Mouse (Mus musculus): ENCODE data around the gene Creb3l1.

DNA sequence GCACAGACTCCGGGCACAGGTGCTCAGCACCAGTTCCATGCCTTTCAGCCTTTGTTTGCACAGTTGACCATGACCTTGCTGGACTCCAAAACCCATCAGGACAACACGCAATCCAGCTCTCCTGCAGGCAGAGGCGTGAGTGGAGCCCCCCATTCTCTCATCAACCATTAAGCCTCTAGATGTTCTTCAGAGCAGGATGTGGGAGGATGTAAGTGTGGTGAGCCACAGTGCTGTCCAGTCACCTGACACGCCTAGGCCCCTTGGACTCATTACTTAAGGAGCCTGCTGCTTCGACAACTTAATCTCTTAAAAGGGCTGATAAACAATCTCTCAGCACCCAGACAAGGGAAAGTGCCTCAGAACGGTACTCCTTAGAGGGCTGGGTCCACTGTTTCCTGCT, 1.7 kb upstream of the Creb3l1 start:
- TF ChIP-seq CTCF (IDR thresholded peaks at IDR 0.05; ENCODE audit: control insufficient read depth, insufficient read depth, low read length) (no peak), POLR2A (IDR thresholded peaks at IDR 0.05; ENCODE audit: borderline replicate concordance, control insufficient read depth, low read depth, low read length) (no peak)
